Mouse (Mus musculus): ENCODE measurements at regions not wholly inside any gene's neighbourhood (a gene's known extent, or its start where the extent isn't known, plus 50 kb on each side); places are given as distances from the start of the nearest gene placed in this dataset.

DNA sequence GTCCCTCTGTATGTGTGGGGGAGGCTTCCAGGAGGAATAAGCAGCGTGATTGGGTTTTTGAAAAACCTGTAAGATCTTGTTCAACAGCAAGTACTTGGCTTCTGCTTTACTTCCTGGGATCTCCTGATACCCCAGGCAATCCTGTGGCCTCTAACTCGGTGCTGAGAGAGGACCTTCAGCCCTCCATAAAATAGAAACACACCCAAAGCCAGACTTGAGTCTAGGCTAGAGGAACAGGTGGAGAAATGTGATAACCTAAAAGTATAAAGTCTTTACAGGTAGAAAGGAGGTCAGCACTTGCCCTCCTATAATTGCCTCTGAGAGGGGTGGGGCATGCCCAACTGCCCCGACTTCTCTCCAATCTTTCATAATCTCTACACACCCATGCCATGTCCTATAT is 183.1 kb downstream of the Ankrd16 start:
- TF ChIP-seq CTCF (IDR thresholded peaks at IDR 0.05; ENCODE audit: low read depth) = no peak
- no peak for TF ChIP-seq EP300 (optimal IDR thresholded peaks at IDR 0.05)
